Mouse (Mus musculus): ENCODE data around the gene Fpr-rs7.

The Fpr-rs7 gene

GRCm38 (mm10) chr17:20114126-20114525 is at the start of gene Fpr-rs7:
Gene Fpr-rs7 (minus strand): TSS chr17:20114226.
- DNase-seq (ENCODE audit: low read depth, low spot score), result no peak

GRCm38 (mm10) chr17:20074090-20074489 is 39.9 kb downstream of the Fpr-rs7 start:
- no peak for DNase-seq (ENCODE audit: low read depth, low spot score)

- no peak for DNase-seq (ENCODE audit: low read depth, low spot score)
Measured at GRCm38 (mm10) chr17:20071656-20072396, 42.2 kb downstream of the Fpr-rs7 start.
